Mouse (Mus musculus) heart, embryonic 10.5 days (tissue): ENCODE measurements around the gene Efcab11. TPM values are rescaled to one million over a fixed set of nuclear protein-coding genes. Genes with fewer than 3 reads are reported as not detected.

ENCODE experiments used
- DNase-seq: peaks from one replicate; pipeline ENCODE4 v3.0.0-alpha.2; 2017; ENCODE audit warnings: low spot score
- H3K27ac ChIP-seq: fragments of 300-500 bp; sonication (generic); 2 replicates; pipeline ENCODE4 v1.5.1; 2016; ENCODE audit warnings: mild to moderate bottlenecking
- H3K27me3 ChIP-seq: fragments of 300-500 bp; sonication (generic); 2 replicates; pipeline ENCODE4 v1.6.1; 2016; ENCODE audit warnings: mild to moderate bottlenecking; ENCODE audit not compliant: poor library complexity, insufficient read depth, severe bottlenecking
- H3K36me3 ChIP-seq: fragments of 300-500 bp; sonication (generic); 2 replicates; pipeline ENCODE4 v1.6.1; 2016; ENCODE audit warnings: mild to moderate bottlenecking, moderate library complexity
- H3K4me1 ChIP-seq: fragments of 300-500 bp; sonication (generic); 2 replicates; pipeline ENCODE4 v1.6.1; 2016; ENCODE audit warnings: mild to moderate bottlenecking
- H3K4me3 ChIP-seq: fragments of 300-500 bp; sonication (generic); 2 replicates; pipeline ENCODE4 v1.5.1; 2016; ENCODE audit warnings: mild to moderate bottlenecking, moderate library complexity
- H3K9me3 ChIP-seq: fragments of 300-500 bp; sonication (generic); 2 replicates; pipeline ENCODE4 v1.6.1; 2016; ENCODE audit warnings: mild to moderate bottlenecking, moderate library complexity
- WGBS: fragments of 180-500 bp; shearing (Covaris S2); methylation state at CpG from one replicate; pipeline ENCODE4 v1.1.7; 2016; 5-methylcytosine and 5-hydroxymethylcytosine counted together
- polyA plus RNA-seq: library from polyadenylated mRNA; unstranded; fragments of >200 nt; fragmentation: Nextera tagmentation; extraction: Ambion mirVana; gene quantifications from 2 replicates; pipeline ENCODE4 v1.2.1, GENCODE M21; 2016

Efcab11 gene
- polyA plus RNA-seq, 1 experiment from 2014 or later: 12.6 TPM

DNA sequence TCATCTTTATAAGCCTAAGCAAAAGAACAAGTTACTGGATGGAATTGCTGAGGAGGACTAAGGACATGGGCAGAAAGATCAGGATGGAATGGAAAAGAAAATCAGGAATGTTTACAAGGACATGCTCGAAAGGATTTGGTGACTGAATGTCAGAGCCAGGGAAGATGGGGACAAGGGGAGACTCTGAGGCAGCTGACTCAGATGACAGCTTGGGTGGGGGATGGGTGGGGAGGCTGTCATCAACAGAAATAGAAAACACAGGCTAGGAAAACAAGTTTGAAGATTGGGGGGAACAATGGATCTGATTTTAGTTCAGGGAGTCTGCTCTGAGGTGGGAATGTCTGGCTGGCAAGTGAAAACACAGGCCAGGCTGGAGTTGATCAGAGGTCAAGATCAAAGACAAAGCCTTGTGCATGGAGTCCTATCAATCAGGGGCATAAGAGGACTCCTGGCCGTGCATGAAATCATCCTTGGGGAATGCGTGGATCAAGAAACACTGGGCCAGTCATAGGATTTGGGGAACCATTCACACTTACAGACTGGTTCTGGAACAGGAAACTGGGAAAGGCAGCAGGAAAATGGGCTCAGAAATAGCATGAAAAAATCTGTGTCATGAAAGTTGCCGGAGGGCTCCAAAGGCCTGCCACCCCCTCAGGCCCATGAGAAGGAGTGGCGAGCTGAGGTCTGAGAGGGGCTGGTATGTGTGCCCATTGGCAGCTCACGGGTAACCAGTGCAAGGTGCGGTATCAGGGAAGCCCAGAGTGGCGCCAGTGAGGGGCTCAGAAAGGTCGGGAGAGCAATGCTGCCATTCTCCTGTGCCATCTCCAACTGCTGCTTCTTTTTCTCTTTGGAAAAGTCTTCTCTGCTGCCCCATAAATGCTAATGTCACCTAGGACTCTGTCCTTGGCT, 168.9 kb downstream of the Efcab11 start:
- WGBS: 45% methylated on average over 9 of the region's 9 CpGs
- peak; percentile 70 for DNase-seq
- H3K4me1 ChIP-seq: peaks cover 30% of the 10 kb centered on the region
- H3K36me3 ChIP-seq: no peaks in the 10 kb centered on the region
- peak overlapping the region; percentile 78 for H3K27ac ChIP-seq
- H3K27me3 ChIP-seq: no peaks in the 10 kb centered on the region
- no peaks in the 10 kb centered on the region for H3K9me3 ChIP-seq
- no peak overlapping the region for H3K4me3 ChIP-seq

DNA sequence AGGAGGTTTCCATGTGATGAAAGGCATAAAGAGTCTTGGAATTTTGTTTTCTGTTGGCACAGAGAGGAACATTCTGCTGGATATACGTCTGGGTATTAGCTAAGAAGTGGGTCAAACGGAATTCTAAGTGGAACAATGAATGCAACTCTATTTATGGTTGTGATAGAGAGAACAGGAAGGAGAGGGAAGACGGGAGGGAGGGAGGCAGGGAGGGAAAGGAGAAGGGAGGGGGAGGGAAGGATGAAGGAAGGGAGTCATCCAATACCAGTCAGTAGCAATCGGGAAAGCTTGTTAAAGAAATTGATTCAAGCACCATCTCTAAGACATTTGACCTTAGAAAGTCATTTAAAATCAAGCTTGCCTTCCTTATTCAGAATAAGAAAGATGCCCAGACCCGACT, 172.0 kb downstream of the Efcab11 start:
- Histone ChIP-seq H3K9me3 (no peaks in the 10 kb centered on the region), H3K4me3 (peak overlapping the region; percentile 18; the same call in 1 of the 2 replicates), H3K4me1 (peaks cover 30% of the 10 kb centered on the region), H3K27ac (peak overlapping the region; percentile 11; the same call in 1 of the 2 replicates), H3K36me3 (no peaks in the 10 kb centered on the region), H3K27me3 (no peaks in the 10 kb centered on the region)
- DNase-seq: peak; percentile 68
- 33% methylated on average over 5 of the region's 5 CpGs for WGBS

DNA sequence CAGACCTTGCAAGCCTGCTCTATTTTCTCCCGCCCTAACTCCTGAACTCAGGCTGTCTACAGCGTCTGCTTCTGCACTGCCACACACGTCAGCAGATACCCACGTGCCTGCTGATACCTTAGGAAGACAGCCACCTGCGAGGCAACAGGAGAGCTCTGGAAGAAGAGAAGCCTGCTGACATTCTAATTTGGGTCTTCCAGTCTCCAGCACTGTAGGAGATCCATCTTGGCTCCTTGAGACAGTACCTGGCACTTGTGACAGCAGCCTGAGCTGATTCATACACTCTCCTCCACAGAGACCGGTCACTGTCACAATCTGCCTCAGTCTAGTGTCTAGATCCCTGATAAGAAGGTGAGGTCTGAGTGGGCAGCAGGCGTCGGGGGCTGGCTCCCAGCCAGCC, 182.0 kb downstream of the Efcab11 start:
- no peak for DNase-seq
- 57% methylated on average over 8 of the region's 8 CpGs for WGBS

DNA sequence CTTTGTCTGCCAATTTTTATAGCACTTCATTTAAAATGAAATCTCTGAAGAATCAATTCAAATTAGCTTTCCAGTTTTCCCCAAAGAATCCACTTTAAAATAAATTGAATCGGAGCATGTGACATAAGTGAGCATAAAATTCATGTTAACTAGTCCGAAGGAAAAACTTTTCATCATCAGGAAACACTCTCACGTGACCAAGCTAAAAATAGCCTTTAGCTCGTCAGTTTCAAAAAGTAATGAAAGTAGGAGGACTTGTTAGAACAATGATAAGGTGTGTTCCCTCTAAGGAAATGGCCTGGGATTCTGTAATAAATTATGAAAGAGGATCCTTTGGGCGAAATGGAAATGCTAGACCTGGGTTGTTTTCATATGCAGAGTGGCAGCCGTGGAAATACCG, 183.9 kb downstream of the Efcab11 start:
- WGBS: 64% methylated on average over 7 of the region's 7 CpGs
- H3K36me3 ChIP-seq: no peaks in the 10 kb centered on the region
- no peaks in the 10 kb centered on the region for H3K9me3 ChIP-seq
- H3K4me3 ChIP-seq: no peak overlapping the region
- H3K4me1 ChIP-seq: peaks cover 7% of the 10 kb centered on the region
- DNase-seq: no peak
- no peak overlapping the region for H3K27ac ChIP-seq
- no peaks in the 10 kb centered on the region for H3K27me3 ChIP-seq

More for the DNA sequence above, 182.0 kb downstream of the Efcab11 start:
- Histone ChIP-seq H3K9me3 (no peaks in the 10 kb centered on the region), H3K27me3 (no peaks in the 10 kb centered on the region), H3K27ac (no peak overlapping the region), H3K4me1 (peaks cover 7% of the 10 kb centered on the region), H3K4me3 (no peak overlapping the region), H3K36me3 (no peaks in the 10 kb centered on the region)

DNA sequence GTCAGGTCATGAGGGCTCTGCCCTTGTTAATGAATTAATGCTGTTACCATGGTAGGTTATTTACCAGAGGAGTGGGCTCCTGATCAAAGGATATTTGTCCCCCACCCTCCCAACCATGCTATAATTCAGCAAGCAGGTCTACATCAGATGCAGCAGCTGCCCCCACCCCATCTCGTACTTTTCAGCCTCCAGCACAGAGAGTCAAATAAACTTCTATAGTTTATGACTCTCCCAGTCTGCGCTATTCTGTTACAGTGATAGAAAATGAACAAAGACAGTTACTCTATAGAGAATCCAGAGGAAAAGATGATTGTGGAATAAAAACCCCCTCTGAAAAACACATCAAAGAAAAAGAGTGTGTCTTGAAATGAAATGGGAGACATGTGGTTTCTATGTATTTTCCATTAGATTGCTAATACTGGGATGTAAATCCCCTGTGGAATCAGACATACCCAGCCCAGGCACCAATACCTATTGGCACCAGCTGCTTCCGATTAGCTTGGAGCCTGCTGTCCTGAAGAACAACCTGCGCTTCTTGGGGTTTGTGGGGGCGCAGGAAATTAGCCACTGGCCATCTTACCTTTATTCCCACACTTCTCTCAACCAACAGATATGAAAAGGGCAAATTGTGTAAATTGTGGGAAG, 184.7 kb downstream of the Efcab11 start:
- WGBS: 86% methylated on average over 5 of the region's 5 CpGs
- Histone ChIP-seq H3K4me3 (no peak overlapping the region), H3K27me3 (no peaks in the 10 kb centered on the region), H3K27ac (no peak overlapping the region), H3K36me3 (no peaks in the 10 kb centered on the region), H3K4me1 (peaks cover 7% of the 10 kb centered on the region), H3K9me3 (no peaks in the 10 kb centered on the region)
- no peak for DNase-seq

DNA sequence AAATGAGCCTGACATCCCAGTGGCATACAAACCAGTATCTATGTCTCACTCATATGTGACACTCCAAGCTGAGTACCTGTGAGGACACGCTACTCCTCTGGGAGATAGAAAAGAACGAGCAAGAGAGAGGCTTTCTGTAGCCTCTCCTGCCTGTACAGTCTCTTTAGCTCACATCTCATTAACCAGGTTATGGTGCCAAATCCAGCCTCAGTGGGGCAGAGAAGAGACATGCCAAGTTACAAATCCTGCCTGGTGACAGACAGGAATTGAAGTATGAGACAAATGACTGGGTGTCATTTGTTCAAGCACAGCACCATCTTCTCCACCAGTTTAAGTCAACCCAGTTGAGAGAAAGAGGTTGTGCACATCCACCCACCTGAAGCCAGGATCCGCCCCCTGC, 190.2 kb downstream of the Efcab11 start:
- no peaks in the 10 kb centered on the region for H3K4me1 ChIP-seq
- no peaks in the 10 kb centered on the region for H3K36me3 ChIP-seq
- no peak for DNase-seq
- WGBS: 87% methylated on average over 3 of the region's 3 CpGs
- no peak overlapping the region for H3K4me3 ChIP-seq
- H3K27me3 ChIP-seq: no peaks in the 10 kb centered on the region
- H3K27ac ChIP-seq: no peak overlapping the region
- H3K9me3 ChIP-seq: no peaks in the 10 kb centered on the region

DNA sequence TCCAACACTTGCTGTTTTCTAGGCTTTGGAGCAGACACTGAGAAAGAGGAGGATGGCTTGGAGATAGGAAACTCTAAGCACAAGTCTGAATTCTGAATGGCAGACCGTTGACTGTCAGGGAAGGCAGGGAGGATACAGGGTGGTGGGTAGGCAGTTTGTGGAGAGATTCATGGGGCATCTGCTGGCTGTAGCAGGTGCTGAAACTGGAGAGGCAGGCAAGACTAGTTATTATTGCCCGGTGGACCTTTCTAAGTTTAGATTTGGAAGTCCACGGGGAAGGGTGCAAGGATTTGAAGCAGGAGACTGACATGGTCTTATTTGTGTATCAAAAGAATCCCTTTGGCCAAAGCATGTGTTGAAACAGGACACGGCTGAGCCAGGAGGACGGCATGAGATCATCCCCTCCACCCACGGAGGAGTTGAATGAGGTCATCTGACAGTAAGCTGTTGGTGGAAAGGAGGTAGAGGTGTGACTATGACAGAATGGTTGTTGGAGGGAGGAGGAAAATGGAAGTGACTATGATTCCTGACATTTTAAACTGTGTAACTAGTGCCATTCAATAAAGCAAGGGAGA, 197.7 kb downstream of the Efcab11 start:
- WGBS: 60% methylated on average over 6 of the region's 6 CpGs
- Histone ChIP-seq H3K27me3 (no peaks in the 10 kb centered on the region), H3K27ac (0 out of 2 replicates have a peak overlapping the region, but pooled peaks have one; percentile 13)

DNA sequence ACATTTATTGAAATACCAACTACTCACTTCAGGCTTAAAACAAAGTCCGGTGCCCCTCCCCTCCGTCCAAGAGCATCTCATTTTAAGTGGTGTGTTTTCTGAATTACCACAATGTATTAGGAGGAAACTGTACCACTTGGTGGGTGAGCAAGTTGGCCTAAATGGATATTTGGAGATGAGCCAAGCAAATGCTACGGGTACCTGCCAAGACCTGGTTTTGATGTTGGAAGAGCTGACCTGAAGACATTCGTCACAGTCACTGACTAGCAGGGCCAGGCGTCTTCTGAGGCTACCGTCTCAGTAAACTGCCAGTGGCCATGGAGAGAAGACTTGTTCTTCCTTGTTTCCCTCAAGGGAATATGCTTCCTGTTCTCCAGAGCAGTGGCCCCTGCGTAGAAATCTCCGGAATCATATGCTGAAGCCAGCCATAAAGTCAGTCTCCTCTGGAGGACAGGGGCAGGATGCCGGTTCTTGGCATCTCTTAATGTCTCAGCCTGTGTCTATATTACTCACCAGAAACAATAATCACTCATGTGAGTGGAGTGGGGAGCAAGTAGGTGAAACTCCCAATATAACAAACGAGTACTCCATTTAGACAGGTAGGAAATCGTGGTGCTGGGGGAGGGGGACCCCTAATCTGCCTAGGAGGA, 198.7 kb downstream of the Efcab11 start:
- no peak for DNase-seq
- Histone ChIP-seq H3K4me3 (no peak overlapping the region), H3K36me3 (no peaks in the 10 kb centered on the region), H3K4me1 (0 out of 2 replicates have a peak, but pooled peaks cover 4% of the 10 kb centered on the region), H3K9me3 (no peaks in the 10 kb centered on the region), H3K27me3 (no peaks in the 10 kb centered on the region), H3K27ac (no peak overlapping the region)
- 71% methylated on average over 11 of the region's 11 CpGs for WGBS

More for the DNA sequence above, 197.7 kb downstream of the Efcab11 start:
- no peak for DNase-seq
- H3K4me1 ChIP-seq: 0 out of 2 replicates have a peak, but pooled peaks cover 4% of the 10 kb centered on the region
- H3K9me3 ChIP-seq: no peaks in the 10 kb centered on the region
- no peak overlapping the region for H3K4me3 ChIP-seq
- H3K36me3 ChIP-seq: no peaks in the 10 kb centered on the region

DNA sequence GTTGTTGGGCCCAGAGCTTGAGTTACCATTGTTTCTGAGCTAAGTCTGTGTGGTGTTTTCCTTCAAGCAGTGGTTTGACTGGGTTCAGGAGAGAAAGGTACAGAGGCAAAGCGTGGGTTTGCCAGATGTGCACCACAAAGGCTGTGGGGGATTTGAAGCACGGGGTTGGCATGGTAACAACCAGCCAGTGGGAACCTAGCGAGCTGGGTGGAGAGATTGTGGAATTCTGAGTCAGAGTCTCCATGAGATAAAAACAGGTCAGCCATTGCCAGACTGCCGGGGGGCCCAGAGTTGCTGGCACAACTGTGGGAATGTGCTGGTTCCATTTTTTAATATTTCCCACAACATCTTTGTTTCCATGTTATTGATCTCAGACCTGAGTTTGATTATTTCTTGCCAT, 202.6 kb downstream of the Efcab11 start:
- Histone ChIP-seq H3K27ac (no peak overlapping the region), H3K27me3 (no peaks in the 10 kb centered on the region)
- 24% methylated on average over 4 of the region's 4 CpGs for WGBS

DNA sequence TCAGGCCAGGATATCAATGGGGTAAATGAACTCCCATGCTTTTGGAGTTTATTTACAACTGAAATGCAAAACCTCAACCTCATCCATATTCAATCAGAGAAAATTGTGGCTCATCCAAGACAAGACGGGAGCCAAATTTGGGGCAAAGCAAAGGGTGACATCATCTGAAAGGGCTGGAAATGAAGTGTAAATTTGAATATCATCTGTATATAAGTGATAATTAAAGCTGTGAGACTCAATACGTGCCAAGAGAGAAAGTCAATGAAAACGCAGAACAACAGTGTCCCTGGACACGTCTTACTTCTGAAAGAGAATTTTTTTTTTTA, 212.4 kb downstream of the Efcab11 start:
- H3K9me3 ChIP-seq: no peaks in the 10 kb centered on the region
- H3K4me3 ChIP-seq: no peak overlapping the region
- 0 out of 2 replicates have a peak, but pooled peaks cover 6% of the 10 kb centered on the region for H3K4me1 ChIP-seq
- 89% methylated on average over 4 of the region's 4 CpGs for WGBS
- no peak for DNase-seq
- H3K36me3 ChIP-seq: no peaks in the 10 kb centered on the region
- H3K27me3 ChIP-seq: no peaks in the 10 kb centered on the region
- no peak overlapping the region for H3K27ac ChIP-seq

More for the DNA sequence above, 202.6 kb downstream of the Efcab11 start:
- DNase-seq: no peak
- Histone ChIP-seq H3K4me3 (no peak overlapping the region), H3K36me3 (no peaks in the 10 kb centered on the region), H3K9me3 (no peaks in the 10 kb centered on the region), H3K4me1 (0 out of 2 replicates have a peak, but pooled peaks cover 4% of the 10 kb centered on the region)

DNA sequence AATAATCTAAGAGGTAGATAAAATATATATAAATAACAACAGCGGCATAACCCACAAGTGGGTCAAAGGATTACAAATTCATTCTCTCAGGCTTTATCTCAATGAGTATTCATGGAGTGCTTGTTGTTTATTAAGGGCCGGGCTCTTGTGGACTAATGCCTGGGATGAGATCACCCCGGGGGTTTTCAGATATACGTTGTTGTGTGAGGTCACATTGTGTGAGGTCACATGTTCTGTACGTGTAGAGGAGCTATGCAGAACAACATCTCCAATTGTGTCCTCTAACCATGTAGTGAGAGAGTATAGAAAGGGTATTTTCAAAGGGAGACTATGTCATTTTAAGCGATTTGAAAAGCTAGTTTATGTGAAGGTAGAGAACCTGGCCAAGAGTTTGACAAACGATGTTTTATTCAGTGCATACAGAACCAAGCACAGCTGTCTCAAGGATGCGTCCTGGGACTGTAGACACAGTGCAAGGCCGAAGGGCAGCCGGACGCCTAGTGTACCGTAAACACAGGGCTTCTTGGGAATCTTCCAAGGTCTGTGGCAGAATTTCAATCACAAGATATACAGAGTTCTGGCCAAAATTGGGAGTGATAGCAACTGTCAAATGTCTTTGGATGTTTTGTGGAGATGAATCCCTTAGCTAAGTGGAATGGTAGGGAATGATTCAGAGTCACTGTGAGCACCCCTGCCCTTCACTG, 212.9 kb downstream of the Efcab11 start:
- 0 out of 2 replicates have a peak, but pooled peaks cover 6% of the 10 kb centered on the region for H3K4me1 ChIP-seq
- no peaks in the 10 kb centered on the region for H3K27me3 ChIP-seq
- no peaks in the 10 kb centered on the region for H3K36me3 ChIP-seq
- H3K9me3 ChIP-seq: no peaks in the 10 kb centered on the region
- H3K27ac ChIP-seq: no peak overlapping the region
- DNase-seq: no peak
- H3K4me3 ChIP-seq: no peak overlapping the region
- 83% methylated on average over 12 of the region's 12 CpGs for WGBS

DNA sequence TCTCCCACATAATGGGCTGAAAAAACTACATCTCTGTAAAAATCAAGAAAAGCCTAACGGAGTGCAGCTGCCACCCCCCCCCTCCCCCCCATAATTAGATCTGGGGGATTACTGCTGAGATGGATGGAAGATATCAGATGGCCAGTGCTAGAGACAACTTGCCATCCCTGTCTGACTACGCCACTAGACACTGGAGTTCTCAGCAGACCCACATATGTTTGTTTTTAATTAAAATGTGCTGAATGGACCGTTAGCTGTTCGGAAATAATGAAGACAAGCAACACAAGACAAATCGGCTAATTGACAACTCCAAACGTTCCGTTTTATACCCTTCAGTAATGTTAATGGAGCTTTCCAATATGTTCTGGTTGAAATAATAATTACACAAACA, 213.5 kb downstream of the Efcab11 start:
- Histone ChIP-seq H3K27ac (no peak overlapping the region), H3K4me3 (no peak overlapping the region)
- no peak for DNase-seq

More for the DNA sequence above, 213.5 kb downstream of the Efcab11 start:
- Histone ChIP-seq H3K36me3 (no peaks in the 10 kb centered on the region), H3K27me3 (no peaks in the 10 kb centered on the region), H3K4me1 (0 out of 2 replicates have a peak, but pooled peaks cover 6% of the 10 kb centered on the region), H3K9me3 (no peaks in the 10 kb centered on the region)
- WGBS: 83% methylated on average over 7 of the region's 7 CpGs
